Mouse (Mus musculus): Measurements from ENCODE around the gene Gm5935.
"Not testable (repeated sequence)": the region's sequence is repeated elsewhere in the genome, so short reads cannot be mapped to it uniquely, and the experiment has no call there.

- not testable (repeated sequence) for TF ChIP-seq EP300 (IDR thresholded peaks at IDR 0.05; ENCODE audit: insufficient read depth, low read depth, low read length); CTCF (IDR thresholded peaks at IDR 0.05); POLR2A (IDR thresholded peaks at IDR 0.05; ENCODE audit: insufficient read depth, low read depth, low read length)
Measured at GRCm38 (mm10) chrX:24775064-24775463, at the start of gene Gm5935.
